Mouse (Mus musculus): ENCODE data around the gene Bbx. TPM values are rescaled to one million over a fixed set of nuclear protein-coding genes. Genes with fewer than 3 reads are reported as not detected.

The Bbx gene
- polyA plus RNA-seq, 1 experiment from 2014 or later = 27.4 TPM

DNA sequence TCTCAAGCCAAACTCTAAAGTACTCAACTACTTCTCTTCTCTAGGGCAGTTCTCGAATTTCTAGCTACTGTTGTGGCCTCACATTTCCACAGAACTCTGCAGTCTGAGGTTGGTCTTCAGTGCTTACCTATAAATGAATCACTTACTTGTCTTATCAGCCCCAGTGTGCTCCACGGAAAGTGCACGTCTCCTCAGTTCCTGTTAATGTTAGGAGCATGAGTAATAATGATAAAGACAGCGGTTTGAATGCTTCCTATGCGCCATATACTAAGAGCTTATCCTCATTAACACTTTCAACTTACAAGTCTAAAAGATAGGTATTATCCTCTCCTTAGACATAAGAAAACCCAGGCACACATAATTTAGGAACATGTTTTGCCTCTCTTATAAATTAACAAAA, 142.4 kb downstream of the Bbx start:
- ATAC-seq = no peak

GRCm38 (mm10) chr16:50272813-50273212, 159.4 kb downstream of the Bbx start:
- Histone ChIP-seq H3K9me3 (ENCODE audit: control insufficient read depth, low read length) (no peaks in the 10 kb centered on the region), H3K4me3 (replicated peaks; ENCODE audit: low read length) (no peak overlapping the region), H3K4me2 (ENCODE audit: low read length) (no peak overlapping the region), H3K4me1 (replicated peaks; ENCODE audit: control insufficient read depth, insufficient read depth, low read length) (no peaks in the 10 kb centered on the region), H3K27me3 (replicated peaks; ENCODE audit: control insufficient read depth, insufficient read depth, low read length) (no peaks in the 10 kb centered on the region), H3K36me3 (ENCODE audit: control insufficient read depth, insufficient read depth) (no peaks in the 10 kb centered on the region), H3K9ac (replicated peaks; ENCODE audit: low read depth, low read length) (no peak overlapping the region), H3K27ac (ENCODE audit: low read length) (no peak overlapping the region)
- ATAC-seq = no peak
- 52% methylated on average over 4 of the region's 4 CpGs for WGBS

More for the DNA sequence above, 142.4 kb downstream of the Bbx start:
- no peak overlapping the region for H3K27ac ChIP-seq (ENCODE audit: low read length)
- H3K9ac ChIP-seq (replicated peaks; ENCODE audit: low read depth, low read length) = no peak overlapping the region
- WGBS = 88% methylated on average over 5 of the region's 5 CpGs
- no peaks in the 10 kb centered on the region for H3K4me1 ChIP-seq (replicated peaks; ENCODE audit: control insufficient read depth, insufficient read depth, low read length)
- H3K27me3 ChIP-seq (replicated peaks; ENCODE audit: control insufficient read depth, insufficient read depth, low read length) = no peaks in the 10 kb centered on the region
- H3K4me3 ChIP-seq (replicated peaks; ENCODE audit: low read length) = no peak overlapping the region
- H3K9me3 ChIP-seq (ENCODE audit: control insufficient read depth, low read length) = no peaks in the 10 kb centered on the region
- no peak overlapping the region for H3K4me2 ChIP-seq (ENCODE audit: low read length)
- no peaks in the 10 kb centered on the region for H3K36me3 ChIP-seq (ENCODE audit: control insufficient read depth, insufficient read depth)

- H3K4me3 ChIP-seq (replicated peaks; ENCODE audit: low read length) = no peak overlapping the region
- 97% methylated on average over 4 of the region's 4 CpGs for WGBS
- H3K9ac ChIP-seq (replicated peaks; ENCODE audit: low read depth, low read length) = no peak overlapping the region
- no peaks in the 10 kb centered on the region for H3K4me1 ChIP-seq (replicated peaks; ENCODE audit: control insufficient read depth, insufficient read depth, low read length)
- H3K9me3 ChIP-seq (ENCODE audit: control insufficient read depth, low read length) = no peaks in the 10 kb centered on the region
- H3K4me2 ChIP-seq (ENCODE audit: low read length) = no peak overlapping the region
- no peaks in the 10 kb centered on the region for H3K36me3 ChIP-seq (ENCODE audit: control insufficient read depth, insufficient read depth)
- ATAC-seq = no peak
- no peaks in the 10 kb centered on the region for H3K27me3 ChIP-seq (replicated peaks; ENCODE audit: control insufficient read depth, insufficient read depth, low read length)
- no peak overlapping the region for H3K27ac ChIP-seq (ENCODE audit: low read length)
These were observed 169.5 kb downstream of the Bbx start for GRCm38 (mm10) chr16:50262647-50263046.

DNA sequence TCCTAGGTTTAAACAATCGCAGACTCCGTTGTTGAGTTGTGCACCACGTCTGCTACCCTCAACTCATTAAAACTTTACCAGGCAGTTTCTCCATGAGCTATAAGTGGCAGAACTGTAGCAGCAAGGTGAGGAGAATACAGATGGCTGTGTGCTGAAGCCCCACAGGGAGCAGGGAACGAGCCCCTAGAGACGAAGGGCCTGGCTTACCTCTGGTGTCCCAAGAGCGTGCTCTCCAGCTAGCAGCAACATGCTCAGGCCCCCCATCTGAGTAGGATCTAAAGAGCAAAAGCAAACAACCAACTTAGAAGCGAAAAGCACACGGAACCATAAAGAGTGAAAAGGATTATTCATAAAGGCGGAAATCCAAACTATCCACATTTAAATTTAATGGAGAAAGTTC, 170.0 kb downstream of the Bbx start:
- Histone ChIP-seq H3K4me1 (replicated peaks; ENCODE audit: control insufficient read depth, insufficient read depth, low read length) (no peaks in the 10 kb centered on the region), H3K9me3 (ENCODE audit: control insufficient read depth, low read length) (no peaks in the 10 kb centered on the region), H3K27me3 (replicated peaks; ENCODE audit: control insufficient read depth, insufficient read depth, low read length) (no peaks in the 10 kb centered on the region), H3K4me2 (ENCODE audit: low read length) (no peak overlapping the region), H3K9ac (replicated peaks; ENCODE audit: low read depth, low read length) (no peak overlapping the region), H3K4me3 (replicated peaks; ENCODE audit: low read length) (no peak overlapping the region), H3K27ac (ENCODE audit: low read length) (no peak overlapping the region), H3K36me3 (ENCODE audit: control insufficient read depth, insufficient read depth) (no peaks in the 10 kb centered on the region)
- ATAC-seq = no peak
- WGBS = 95% methylated on average over 9 of the region's 9 CpGs

DNA sequence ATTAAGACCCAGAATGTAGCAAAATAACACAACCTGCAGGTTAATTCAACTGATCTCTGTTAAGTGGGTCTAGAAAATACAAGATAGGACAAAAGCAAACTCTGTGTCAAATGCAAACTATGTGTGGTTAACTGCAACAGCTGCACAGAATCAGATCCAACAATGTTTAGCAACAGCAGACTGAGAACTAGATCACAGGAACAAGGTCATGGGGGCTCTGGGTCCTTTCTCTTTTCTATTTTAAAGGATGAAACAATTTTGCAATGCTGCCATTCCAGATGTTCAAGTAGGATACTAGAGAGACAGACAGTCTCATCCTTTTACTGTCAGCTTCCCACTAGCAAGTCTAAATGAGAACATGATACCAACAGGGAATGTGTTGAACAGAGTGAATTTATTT, 170.4 kb downstream of the Bbx start:
- ATAC-seq = no peak
- Histone ChIP-seq H3K36me3 (ENCODE audit: control insufficient read depth, insufficient read depth) (no peaks in the 10 kb centered on the region), H3K27ac (ENCODE audit: low read length) (no peak overlapping the region), H3K27me3 (replicated peaks; ENCODE audit: control insufficient read depth, insufficient read depth, low read length) (no peaks in the 10 kb centered on the region), H3K4me3 (replicated peaks; ENCODE audit: low read length) (no peak overlapping the region), H3K4me1 (replicated peaks; ENCODE audit: control insufficient read depth, insufficient read depth, low read length) (no peaks in the 10 kb centered on the region), H3K9me3 (ENCODE audit: control insufficient read depth, low read length) (no peaks in the 10 kb centered on the region), H3K9ac (replicated peaks; ENCODE audit: low read depth, low read length) (no peak overlapping the region), H3K4me2 (ENCODE audit: low read length) (no peak overlapping the region)

GRCm38 (mm10) chr16:50254522-50255159, 177.5 kb downstream of the Bbx start:
- no peak overlapping the region for H3K4me2 ChIP-seq (ENCODE audit: low read length)
- WGBS = 75% methylated on average over 5 of the region's 5 CpGs

DNA sequence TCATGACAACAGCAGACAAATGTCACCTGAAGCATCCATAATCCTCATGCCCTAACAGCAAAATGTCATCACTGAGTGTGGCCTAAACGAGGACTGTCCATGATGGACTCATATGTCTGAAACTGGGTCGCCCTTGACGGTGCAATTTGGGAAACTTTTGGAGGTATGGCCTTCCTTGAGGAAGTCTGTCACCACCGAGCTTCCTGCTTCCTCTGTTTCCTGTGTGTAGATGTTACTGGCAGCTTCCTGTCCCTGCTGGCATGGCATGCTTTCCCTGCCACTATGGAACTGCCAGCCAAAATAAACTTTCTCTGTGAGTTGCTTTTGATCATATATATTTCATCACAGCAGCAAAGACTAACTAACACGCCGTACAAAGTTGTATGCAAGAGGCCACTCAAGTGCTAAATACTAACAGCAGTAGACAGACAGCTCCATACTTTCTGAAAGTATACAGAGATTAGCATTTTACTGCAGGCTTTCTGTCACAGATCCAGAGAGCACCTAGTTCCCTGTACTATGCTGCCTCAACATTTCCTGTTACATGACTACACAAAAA, 180.7 kb downstream of the Bbx start:
- 77% methylated on average over 6 of the region's 6 CpGs for WGBS

More at GRCm38 (mm10) chr16:50254522-50255159, 177.5 kb downstream of the Bbx start:
- Histone ChIP-seq H3K4me3 (replicated peaks; ENCODE audit: low read length) (no peak overlapping the region), H3K9me3 (ENCODE audit: control insufficient read depth, low read length) (no peaks in the 10 kb centered on the region), H3K27me3 (replicated peaks; ENCODE audit: control insufficient read depth, insufficient read depth, low read length) (no peaks in the 10 kb centered on the region), H3K9ac (replicated peaks; ENCODE audit: low read depth, low read length) (no peak overlapping the region), H3K4me1 (replicated peaks; ENCODE audit: control insufficient read depth, insufficient read depth, low read length) (0 out of 2 replicates have a peak, but pooled peaks cover 2% of the 10 kb centered on the region), H3K36me3 (ENCODE audit: control insufficient read depth, insufficient read depth) (no peaks in the 10 kb centered on the region), H3K27ac (ENCODE audit: low read length) (no peak overlapping the region)
- ATAC-seq = peak; percentile 76

DNA sequence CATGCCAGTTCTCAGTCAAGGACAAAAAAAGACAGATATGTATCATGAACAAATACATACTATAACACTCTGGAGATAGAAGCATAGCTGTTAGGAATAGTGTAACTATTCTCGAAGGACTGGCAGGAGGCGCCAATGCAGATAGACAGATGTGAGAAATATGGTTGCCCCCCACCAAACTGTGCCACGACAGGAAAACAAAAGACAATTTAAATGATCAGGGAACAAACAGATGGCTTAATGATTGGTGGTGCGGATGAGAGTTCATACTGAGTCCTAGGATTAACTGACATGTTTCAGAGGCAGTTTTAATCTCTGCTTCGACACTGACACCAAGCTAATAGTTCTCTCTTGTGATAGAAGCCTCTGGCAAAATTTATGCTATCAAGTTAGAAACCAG, 181.7 kb downstream of the Bbx start:
- H3K9me3 ChIP-seq (ENCODE audit: control insufficient read depth, low read length) = no peaks in the 10 kb centered on the region

More for the DNA sequence above, 180.7 kb downstream of the Bbx start:
- Histone ChIP-seq H3K27me3 (replicated peaks; ENCODE audit: control insufficient read depth, insufficient read depth, low read length) (no peaks in the 10 kb centered on the region), H3K4me2 (ENCODE audit: low read length) (no peak overlapping the region), H3K9me3 (ENCODE audit: control insufficient read depth, low read length) (no peaks in the 10 kb centered on the region), H3K27ac (ENCODE audit: low read length) (no peak overlapping the region), H3K36me3 (ENCODE audit: control insufficient read depth, insufficient read depth) (no peaks in the 10 kb centered on the region), H3K4me3 (replicated peaks; ENCODE audit: low read length) (no peak overlapping the region), H3K4me1 (replicated peaks; ENCODE audit: control insufficient read depth, insufficient read depth, low read length) (0 out of 2 replicates have a peak, but pooled peaks cover 2% of the 10 kb centered on the region), H3K9ac (replicated peaks; ENCODE audit: low read depth, low read length) (no peak overlapping the region)
- ATAC-seq = no peak

GRCm38 (mm10) chr16:50249036-50249435, 183.2 kb downstream of the Bbx start:
- Histone ChIP-seq H3K4me1 (replicated peaks; ENCODE audit: control insufficient read depth, insufficient read depth, low read length) (0 out of 2 replicates have a peak, but pooled peaks cover 2% of the 10 kb centered on the region), H3K9me3 (ENCODE audit: control insufficient read depth, low read length) (no peaks in the 10 kb centered on the region), H3K27me3 (replicated peaks; ENCODE audit: control insufficient read depth, insufficient read depth, low read length) (no peaks in the 10 kb centered on the region), H3K4me2 (ENCODE audit: low read length) (no peak overlapping the region), H3K4me3 (replicated peaks; ENCODE audit: low read length) (no peak overlapping the region), H3K9ac (replicated peaks; ENCODE audit: low read depth, low read length) (no peak overlapping the region), H3K27ac (ENCODE audit: low read length) (no peak overlapping the region), H3K36me3 (ENCODE audit: control insufficient read depth, insufficient read depth) (no peaks in the 10 kb centered on the region)
- 98% methylated on average over 3 of the region's 3 CpGs for WGBS
- ATAC-seq = no peak

More for the DNA sequence above, 181.7 kb downstream of the Bbx start:
- whole genome bisulfite sequencing = 56% methylated on average over 5 of the region's 5 CpGs
- Histone ChIP-seq H3K4me2 (ENCODE audit: low read length) (no peak overlapping the region), H3K36me3 (ENCODE audit: control insufficient read depth, insufficient read depth) (no peaks in the 10 kb centered on the region), H3K4me1 (replicated peaks; ENCODE audit: control insufficient read depth, insufficient read depth, low read length) (0 out of 2 replicates have a peak, but pooled peaks cover 2% of the 10 kb centered on the region), H3K27me3 (replicated peaks; ENCODE audit: control insufficient read depth, insufficient read depth, low read length) (no peaks in the 10 kb centered on the region), H3K4me3 (replicated peaks; ENCODE audit: low read length) (no peak overlapping the region), H3K9ac (replicated peaks; ENCODE audit: low read depth, low read length) (no peak overlapping the region), H3K27ac (ENCODE audit: low read length) (no peak overlapping the region)
- no peak for ATAC-seq
